Mouse (Mus musculus) neural tube, embryonic 10.5 days (tissue): ENCODE measurements around the gene Sgcd.

ENCODE experiments used
- DNase-seq: peaks from one replicate; pipeline ENCODE4 v3.0.0-alpha.2; 2017; ENCODE audit warnings: low spot score; ENCODE audit errors: extremely low spot score

Sgcd gene

DNA sequence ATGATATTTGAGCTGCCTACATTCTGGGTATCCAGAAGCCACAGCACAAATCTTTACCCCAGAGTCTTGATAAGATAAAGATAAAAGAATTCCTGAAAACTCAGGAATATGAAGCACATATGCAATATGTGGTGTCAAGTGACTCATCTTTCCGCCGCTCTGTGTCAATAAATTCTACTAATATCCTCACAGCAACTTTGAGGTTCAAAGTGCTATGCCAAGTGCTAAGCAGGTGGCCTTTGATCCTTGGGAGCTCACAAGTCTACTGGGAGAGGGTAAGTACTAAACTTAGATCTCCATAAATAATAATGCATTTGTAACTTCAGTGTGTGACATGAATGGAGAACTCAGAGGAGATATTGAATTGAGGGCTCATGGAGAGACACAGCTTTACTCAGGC lies 848.9 kb downstream of the Sgcd start:
- no peak for DNase-seq

DNA sequence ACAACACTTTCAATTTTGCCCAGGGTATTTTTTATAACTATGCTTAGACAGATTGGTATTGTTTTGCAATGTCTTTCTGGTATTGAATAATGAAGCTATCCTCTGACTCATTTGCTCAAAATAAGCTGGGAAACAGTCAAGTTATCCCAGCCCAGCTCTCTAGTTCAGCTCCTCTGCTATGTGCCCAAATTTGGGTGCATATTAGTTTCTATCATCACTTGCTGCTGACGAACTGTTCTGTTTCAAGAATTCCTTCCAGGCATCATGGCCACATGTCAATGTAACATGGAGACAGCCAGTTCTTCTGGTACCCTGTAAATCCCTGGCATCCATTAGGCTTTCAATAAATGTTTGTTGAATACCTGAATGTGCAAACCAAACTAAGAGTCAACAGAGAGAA lies 849.5 kb downstream of the Sgcd start:
- no peak for DNase-seq

DNA sequence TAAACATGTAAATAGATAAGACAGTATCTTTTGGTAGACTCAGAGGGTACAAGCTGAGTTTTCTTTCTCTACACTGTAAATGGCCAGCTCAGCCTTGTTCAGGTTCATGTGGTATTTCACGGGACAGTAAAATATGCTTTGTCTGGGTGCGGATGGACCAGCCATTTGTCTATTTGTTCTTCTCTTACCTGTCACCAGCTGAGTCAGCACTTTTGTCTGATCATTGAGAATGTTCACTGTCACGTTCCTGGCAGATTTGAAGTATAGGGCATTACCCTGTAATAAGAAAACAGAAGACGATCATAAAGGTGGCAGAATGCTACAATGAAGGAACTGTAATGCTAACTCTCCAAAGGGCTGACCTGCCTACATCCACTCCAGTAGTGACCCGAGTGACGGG lies 856.4 kb downstream of the Sgcd start:
- no peak for DNase-seq

- no peak for DNase-seq
Observed at GRCm38 (mm10) chr11:47130432-47130831, 858.3 kb downstream of the Sgcd start.

GRCm38 (mm10) chr11:47129992-47130391 lies 858.8 kb downstream of the Sgcd start:
- DNase-seq, result no peak

DNA sequence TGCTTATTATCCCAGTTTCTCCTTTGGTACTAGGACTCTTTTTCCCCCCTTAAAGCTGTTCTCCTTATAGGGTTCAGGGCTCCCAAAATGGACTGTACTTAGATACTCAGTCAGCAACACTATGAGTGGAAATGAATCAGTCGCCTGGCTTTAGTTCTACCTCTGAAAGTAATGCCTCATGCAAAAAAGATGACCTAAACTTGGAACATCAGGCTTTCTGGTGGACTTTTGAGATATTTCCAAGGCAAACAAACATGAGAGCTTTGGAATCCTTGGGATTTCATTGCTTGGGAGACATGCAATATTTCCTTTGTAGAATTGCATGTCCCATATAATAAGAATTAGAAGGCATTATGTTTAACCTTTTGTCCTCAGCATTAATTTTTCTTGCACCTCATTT lies 859.6 kb downstream of the Sgcd start:
- DNase-seq, result no peak

DNA sequence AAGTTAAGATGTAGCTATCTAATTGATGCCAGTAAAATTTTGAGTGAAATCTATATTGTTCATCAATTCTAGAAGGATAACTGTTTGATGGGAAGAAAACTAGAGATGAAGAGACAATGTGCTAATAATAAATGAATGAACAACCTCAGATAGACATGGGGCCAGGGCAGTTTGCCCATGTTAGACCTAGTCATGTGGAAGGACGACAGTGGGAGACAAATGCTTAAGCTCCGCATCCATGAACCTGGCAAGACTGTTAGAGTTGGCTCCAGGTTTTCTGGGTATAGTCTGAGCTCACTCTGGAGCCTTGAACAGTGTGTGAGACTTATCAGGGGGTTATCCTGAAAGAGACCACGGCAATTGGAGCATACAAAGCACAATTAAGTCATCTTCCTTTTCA lies 860.4 kb downstream of the Sgcd start:
- DNase-seq, result no peak

- DNase-seq, result no peak
Observed at GRCm38 (mm10) chr11:47120874-47121273, 867.9 kb downstream of the Sgcd start.

DNA sequence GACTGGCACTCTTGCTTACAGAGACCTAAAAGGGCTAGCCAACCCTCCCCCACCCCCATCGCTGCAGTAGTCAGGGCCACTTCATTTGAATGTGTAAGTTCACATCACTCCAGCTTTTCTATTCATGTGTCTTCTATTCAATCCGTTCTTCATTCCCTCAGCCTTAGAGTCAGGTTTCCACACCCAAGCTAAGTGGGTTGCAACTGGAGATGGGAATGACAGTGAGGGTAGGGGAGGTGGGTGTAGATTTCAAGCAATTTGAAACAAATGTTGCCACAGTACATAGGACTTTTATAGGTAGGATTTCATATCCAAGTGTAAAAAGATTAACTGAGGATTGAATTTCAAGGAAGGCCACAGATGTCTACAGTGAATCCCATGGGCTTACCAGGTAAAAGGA lies 870.9 kb downstream of the Sgcd start:
- DNase-seq, result no peak

DNA sequence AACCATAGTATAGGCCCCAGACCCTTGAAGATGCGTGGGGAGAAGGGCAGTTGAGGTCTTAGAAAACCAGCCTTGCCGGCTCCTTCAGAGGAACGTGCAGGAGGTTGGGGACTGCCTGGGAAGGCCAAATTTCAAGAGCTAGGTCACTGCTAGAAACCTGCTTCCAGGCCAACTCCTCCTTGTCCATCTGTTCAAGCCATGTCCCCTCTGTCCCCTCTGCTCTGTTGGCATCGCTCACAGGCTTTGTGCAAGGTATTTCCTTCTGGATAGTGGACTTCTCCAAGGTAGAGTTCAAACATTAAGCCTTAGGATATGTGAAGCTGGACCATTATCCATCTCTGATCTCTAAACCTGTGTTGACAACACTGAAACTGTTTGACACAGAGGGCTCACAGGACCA lies 874.4 kb downstream of the Sgcd start:
- DNase-seq, result no peak

GRCm38 (mm10) chr11:47113081-47113480 lies 875.7 kb downstream of the Sgcd start:
- no peak for DNase-seq

GRCm38 (mm10) chr11:47110314-47110713 lies 878.5 kb downstream of the Sgcd start:
- no peak for DNase-seq

GRCm38 (mm10) chr11:47107661-47108060 lies 881.1 kb downstream of the Sgcd start:
- no peak for DNase-seq

DNA sequence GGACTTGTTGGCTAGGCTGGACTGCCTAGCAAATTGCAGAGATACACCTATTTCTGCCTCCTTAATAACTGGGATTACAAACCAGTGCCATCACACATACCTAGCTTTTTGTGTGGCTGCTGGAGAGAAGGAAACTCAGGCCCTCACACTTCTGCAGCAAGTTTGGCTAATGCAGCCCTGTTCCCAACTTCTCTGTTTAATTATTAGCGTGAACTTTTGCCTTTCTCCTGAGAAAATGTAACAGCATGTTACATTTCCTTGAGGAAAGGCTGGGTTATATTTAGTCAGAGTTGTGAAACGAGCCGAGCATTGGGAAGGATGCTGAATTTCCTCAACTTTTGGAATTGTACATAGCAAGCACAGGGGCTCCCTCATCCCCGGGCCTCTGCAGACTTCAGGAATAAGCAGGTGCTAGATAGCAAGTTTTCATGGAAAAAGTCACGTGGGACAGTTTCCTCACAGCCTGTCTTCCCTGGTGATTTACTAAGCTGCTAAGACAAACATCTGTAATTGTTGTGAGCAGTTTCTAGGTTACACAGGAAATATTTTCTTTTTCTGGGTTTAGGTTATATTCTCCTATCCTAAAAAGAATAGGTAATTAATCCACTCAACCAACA lies 895.4 kb downstream of the Sgcd start:
- DNase-seq, result no peak

DNA sequence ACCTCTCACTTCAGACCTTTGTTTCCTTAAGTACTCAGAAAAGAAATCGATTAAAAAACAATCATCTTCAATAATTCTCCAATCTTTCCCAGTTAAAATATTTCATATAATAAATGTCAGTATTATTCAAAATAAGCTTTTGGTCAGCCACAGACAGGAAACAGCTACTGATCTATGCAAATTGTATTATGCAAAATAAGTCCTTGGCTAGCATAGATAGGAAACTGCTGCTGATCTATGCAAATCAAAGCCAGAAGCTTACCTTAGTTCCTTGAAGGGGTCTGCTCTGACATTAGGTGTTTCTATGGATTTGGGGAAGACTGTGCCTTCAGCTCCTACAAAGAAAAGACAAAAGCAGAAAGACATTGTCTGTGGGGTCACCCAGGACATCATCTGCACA lies 906.3 kb downstream of the Sgcd start:
- DNase-seq, result no peak

GRCm38 (mm10) chr11:47073538-47073937 lies 915.2 kb downstream of the Sgcd start:
- no peak for DNase-seq

DNA sequence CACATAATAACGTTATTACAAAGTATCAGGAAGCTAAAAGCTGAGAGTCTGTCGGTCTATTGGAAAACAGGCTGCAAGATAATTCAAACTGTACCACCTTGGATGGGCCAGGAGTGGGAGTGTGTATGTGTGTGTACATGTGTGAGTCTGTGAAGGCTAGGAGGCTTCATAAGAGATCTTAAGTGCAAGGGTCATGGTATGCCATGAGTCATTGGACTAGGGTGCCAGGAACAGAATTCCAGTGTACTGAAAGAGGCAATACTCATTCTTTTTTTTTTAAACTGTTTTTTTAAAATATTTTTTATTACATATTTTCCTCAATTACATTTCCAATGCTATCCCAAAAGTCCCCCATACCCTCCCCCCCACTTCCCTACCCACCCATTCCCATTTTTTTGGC lies 917.6 kb downstream of the Sgcd start:
- no peak for DNase-seq

GRCm38 (mm10) chr11:47069769-47070384 lies 918.9 kb downstream of the Sgcd start:
- no peak for DNase-seq

GRCm38 (mm10) chr11:47063690-47064089 lies 925.1 kb downstream of the Sgcd start:
- DNase-seq, result no peak

GRCm38 (mm10) chr11:47050390-47050789 lies 938.4 kb downstream of the Sgcd start:
- DNase-seq, result no peak

- no peak for DNase-seq
Observed at GRCm38 (mm10) chr11:47049756-47050155, 939.0 kb downstream of the Sgcd start.

DNA sequence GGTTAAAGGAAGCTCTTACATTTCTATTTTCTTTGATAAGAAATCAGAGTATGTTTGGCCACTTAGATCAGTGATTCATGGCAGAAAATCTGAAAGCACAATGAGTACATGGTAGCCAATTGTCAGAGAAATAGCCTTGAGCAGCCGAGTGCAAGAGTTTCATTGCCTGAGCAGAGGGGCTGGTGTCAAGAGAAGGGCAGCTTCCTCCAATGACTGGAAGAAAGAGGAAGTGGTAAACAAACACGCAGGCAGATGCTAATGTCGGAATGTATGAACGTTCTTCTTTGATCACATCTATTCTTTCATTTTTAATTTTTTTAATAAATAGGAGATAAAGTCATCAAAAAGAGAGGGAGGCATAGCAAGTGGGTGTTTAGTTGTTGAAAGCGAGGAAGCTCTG lies 956.5 kb downstream of the Sgcd start:
- no peak for DNase-seq

DNA sequence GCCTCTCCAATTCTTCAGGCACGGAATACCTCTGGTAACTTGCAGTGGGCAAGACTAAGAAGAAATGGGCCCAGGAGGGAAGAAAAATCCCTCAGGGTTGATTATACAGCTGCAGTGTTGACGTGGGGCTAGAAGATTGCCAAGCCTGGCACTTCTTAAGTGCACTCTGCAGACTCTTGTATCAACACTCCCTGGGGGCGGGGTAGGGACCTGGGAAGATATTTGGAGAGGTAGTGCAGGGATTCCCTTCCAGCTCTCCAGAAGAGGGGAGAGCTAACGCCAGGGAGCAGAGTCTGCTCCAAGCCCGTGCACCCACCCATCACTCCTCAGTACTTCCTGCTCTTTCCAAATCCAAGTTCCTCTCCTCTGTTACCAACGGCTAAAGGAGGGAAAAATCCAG lies 967.9 kb downstream of the Sgcd start:
- DNase-seq, result no peak

GRCm38 (mm10) chr11:47018139-47018538 lies 970.6 kb downstream of the Sgcd start:
- DNase-seq, result no peak
